Mouse (Mus musculus) liver, embryonic 14.5 days (tissue): ENCODE results near the gene Olfr1428. TPM values are rescaled to one million over a fixed set of nuclear protein-coding genes. Genes with fewer than 3 reads are reported as not detected.

Source experiments
- ATAC-seq: fragments of 200-750 bp; cut with Nextera tagmentation; 2 replicates; pipeline ENCODE4 v1.8.0; 2017; ENCODE audit warnings: moderate number of reproducible peaks, mild to moderate bottlenecking, moderate library complexity; ENCODE audit not compliant: insufficient read depth
- DNase-seq, 3 experiments: peaks; one replicate each; pipeline ENCODE4 v3.0.0-alpha.2; 2012 to 2013; ENCODE audit warnings: low read depth in 3 of 3, low spot score in 3 of 3
- H3K27ac ChIP-seq: fragments of 300-500 bp; sonication (generic); 2 replicates; pipeline ENCODE4 v1.5.1; 2014; ENCODE audit warnings: moderate library complexity, mild to moderate bottlenecking, control low read depth, inconsistent platforms
- H3K27me3 ChIP-seq: fragments of 300-500 bp; sonication (generic); 2 replicates; pipeline ENCODE4 v1.6.1; 2014; ENCODE audit warnings: mild to moderate bottlenecking, low read length, moderate library complexity; ENCODE audit not compliant: control insufficient read depth, insufficient read depth
- H3K36me3 ChIP-seq: fragments of 300-500 bp; sonication (generic); replicated peaks from 2 replicates; pipeline ENCODE4 v1.6.1; 2014; ENCODE audit warnings: low read depth; ENCODE audit not compliant: control insufficient read depth, insufficient read depth
- H3K4me1 ChIP-seq, 2 experiments: fragments of 200-500 bp in 1 of 2; fragments of 300-500 bp in 1 of 2; sonication (generic) in 1 of 2; replicated peaks; 2 replicates each; pipeline ENCODE4 v1.6.1; 2012 to 2014; ENCODE audit warnings: antibody characterized with exemption in 1 of 2, inconsistent platforms in 1 of 2, low read length in 1 of 2; ENCODE audit not compliant: control insufficient read depth in 2 of 2, insufficient read depth in 2 of 2
- H3K4me2 ChIP-seq: fragments of 300-500 bp; sonication (generic); 2 replicates; pipeline ENCODE4 v1.6.1; 2014; ENCODE audit warnings: low read depth, mild to moderate bottlenecking, control low read depth, moderate library complexity
- H3K4me3 ChIP-seq, 2 experiments: fragments of 200-500 bp in 1 of 2; fragments of 300-500 bp in 1 of 2; sonication (generic) in 1 of 2; 2 replicates each; pipeline ENCODE4 v1.5.1; 2012 to 2014; ENCODE audit warnings: low read depth in 2 of 2, low read length in 2 of 2, mild to moderate bottlenecking in 2 of 2, control low read depth in 1 of 2, inconsistent platforms in 1 of 2, moderate library complexity in 1 of 2; ENCODE audit not compliant: insufficient read depth in 1 of 2
- H3K9ac ChIP-seq: fragments of 300-500 bp; sonication (generic); replicated peaks from 2 replicates; pipeline ENCODE4 v1.6.1; 2014; ENCODE audit warnings: mild to moderate bottlenecking, control low read depth, moderate library complexity
- H3K9me3 ChIP-seq: fragments of 300-500 bp; sonication (generic); 2 replicates; pipeline ENCODE4 v1.6.1; 2016; ENCODE audit warnings: low read length, mixed read lengths; ENCODE audit not compliant: control insufficient read depth
- CTCF ChIP-seq: IDR thresholded peaks from 2 replicates; pipeline ENCODE4 v1.5.1; 2016; ENCODE audit warnings: antibody characterized with exemption, low read depth, control low read depth
- EP300 ChIP-seq: IDR thresholded peaks from 2 replicates; pipeline ENCODE4 v1.6.1; 2016; ENCODE audit warnings: antibody characterized with exemption, low read depth
- WGBS: fragments of 180-500 bp; shearing (Covaris S2); extraction: QIAGEN DNeasy Blood & Tissue Kit; methylation state at CpG from one replicate; pipeline ENCODE4 v1.1.7; 2014; ENCODE audit not compliant: insufficient replicate concordance; 5-methylcytosine and 5-hydroxymethylcytosine counted together
- polyA plus RNA-seq, 2 experiments: library from polyadenylated mRNA; depleted of rRNA in 1 of 2; stranded (reverse) in 1 of 2; unstranded in 1 of 2; fragments of >200 nt; fragmentation: Nextera tagmentation in 1 of 2; extraction: Ambion mirVana in 1 of 2; gene quantifications; 2 replicates each; pipeline versions ENCODE4 v1.2.1 to v1.2.3; 2012 to 2014

Olfr1428 gene
- polyA plus RNA-seq (2012; rRNA removed) (not detected in 2 replicates), polyA plus RNA-seq (2014; fragmentation: Nextera tagmentation; extraction: Ambion mirVana) (not detected in 2 replicates)

- TF ChIP-seq CTCF (no peak), EP300 (no peak)
- ATAC-seq: no peak
- Histone ChIP-seq H3K27ac (no peak within 1 kb of the TSS), H3K36me3 (no peaks in the 10 kb centered on the region), H3K4me1 (no peaks in the 10 kb centered on the region), H3K4me2 (no peak within 1 kb of the TSS), H3K27me3 (no peaks in the 10 kb centered on the region), H3K9me3 (no peaks in the 10 kb centered on the region), H3K9ac (no peak within 1 kb of the TSS), H3K4me3 (no peak within 1 kb of the TSS)
- WGBS: 39% methylated on average over 1 of the region's 1 CpGs
- no peak for DNase-seq
These were observed at the start of gene Olfr1428 for GRCm38 (mm10) chr19:12115797-12116196. Gene Olfr1428, minus strand, starts transcription at chr19:12115897.

GRCm38 (mm10) chr19:12145452-12145851 lies 29.8 kb upstream of the Olfr1428 start:
- H3K4me2 ChIP-seq: no peak overlapping the region
- H3K4me3 ChIP-seq: no peak overlapping the region
- H3K9ac ChIP-seq: no peak overlapping the region
- no peaks in the 10 kb centered on the region for H3K36me3 ChIP-seq
- ATAC-seq (no peak), DNase-seq (no peak)
- H3K27ac ChIP-seq: no peak overlapping the region
- no peaks in the 10 kb centered on the region for H3K27me3 ChIP-seq
- H3K4me1 ChIP-seq: no peaks in the 10 kb centered on the region
- TF ChIP-seq EP300: no peak
- no peak for TF ChIP-seq CTCF
- no peaks in the 10 kb centered on the region for H3K9me3 ChIP-seq
- whole genome bisulfite sequencing: 63% methylated on average over 3 of the region's 3 CpGs

- no peaks in the 10 kb centered on the region for H3K27me3 ChIP-seq
- DNase-seq (no peak), ATAC-seq (no peak)
- H3K4me3 ChIP-seq: no peak overlapping the region
- no peak overlapping the region for H3K9ac ChIP-seq
- no peaks in the 10 kb centered on the region for H3K36me3 ChIP-seq
- no peak overlapping the region for H3K27ac ChIP-seq
- no peaks in the 10 kb centered on the region for H3K4me1 ChIP-seq
- no peak for TF ChIP-seq CTCF
- TF ChIP-seq EP300: no peak
- H3K4me2 ChIP-seq: no peak overlapping the region
- WGBS: 55% methylated on average over 1 of the region's 1 CpGs
- H3K9me3 ChIP-seq: no peaks in the 10 kb centered on the region
These were observed 27.7 kb upstream of the Olfr1428 start for GRCm38 (mm10) chr19:12143356-12143755.

GRCm38 (mm10) chr19:12134289-12134688 lies 18.6 kb upstream of the Olfr1428 start:
- no peak for DNase-seq
- Histone ChIP-seq H3K9me3 (no peaks in the 10 kb centered on the region), H3K36me3 (no peaks in the 10 kb centered on the region), H3K4me1 (no peaks in the 10 kb centered on the region), H3K4me2 (no peak overlapping the region), H3K4me3 (no peak overlapping the region), H3K27me3 (no peaks in the 10 kb centered on the region), H3K9ac (no peak overlapping the region), H3K27ac (no peak overlapping the region)
- whole genome bisulfite sequencing: 34% methylated on average over 2 of the region's 2 CpGs
- TF ChIP-seq CTCF (peak; percentile 39; the same call in 1 of the 2 replicates), EP300 (no peak)
- ATAC-seq: no peak

- H3K4me3 ChIP-seq: no peak within 1 kb of the TSS
- H3K27ac ChIP-seq: no peak within 1 kb of the TSS
- no peaks in the 10 kb centered on the region for H3K9me3 ChIP-seq
- no peak for TF ChIP-seq EP300
- no peak for TF ChIP-seq CTCF
- H3K9ac ChIP-seq: no peak within 1 kb of the TSS
- no peaks in the 10 kb centered on the region for H3K36me3 ChIP-seq
- H3K4me2 ChIP-seq: no peak within 1 kb of the TSS
- DNase-seq (no peak), ATAC-seq (no peak)
- H3K27me3 ChIP-seq: no peaks in the 10 kb centered on the region
- 48% methylated on average over 3 of the region's 3 CpGs for WGBS
- H3K4me1 ChIP-seq: no peaks in the 10 kb centered on the region
These were observed 7.4 kb upstream of the Olfr1428 start, which contains the start of gene Olfr76 for GRCm38 (mm10) chr19:12123103-12123502. Gene Olfr76, minus strand, starts transcription at chr19:12123203.
